Mouse (Mus musculus) bone marrow macrophage, adult 2 months (primary cell): ENCODE data around the gene Atg10.

Experiments used
- CTCF ChIP-seq: IDR thresholded peaks from 2 replicates; pipeline ENCODE4 v1.5.1; 2012; ENCODE audit warnings: low read depth, mild to moderate bottlenecking, low read length, moderate library complexity
- POLR2A ChIP-seq: IDR thresholded peaks from 2 replicates; pipeline ENCODE4 v1.6.1; 2012; ENCODE audit warnings: mild to moderate bottlenecking, low read depth, low read length, borderline replicate concordance

DNA sequence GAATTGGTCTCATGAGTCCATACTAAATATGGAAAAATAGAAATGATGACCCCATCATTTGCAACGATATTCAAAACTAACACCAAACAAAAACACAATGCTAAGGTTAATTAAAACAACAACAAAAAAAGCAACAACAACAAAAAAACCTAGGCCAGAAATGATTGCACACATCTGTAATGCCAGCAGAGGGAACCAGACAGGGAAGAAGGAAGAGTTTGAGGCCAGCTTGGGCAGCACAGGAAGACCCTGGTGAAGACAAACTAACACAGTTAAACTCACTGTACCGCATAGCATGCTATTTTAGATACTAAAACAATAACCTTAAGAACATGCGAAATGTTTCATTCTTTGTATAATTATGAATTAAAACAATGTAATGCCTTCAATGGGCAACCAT is 121.5 kb downstream of the Atg10 start:
- no peak for TF ChIP-seq CTCF
- no peak for TF ChIP-seq POLR2A
